In genomic region chr11:36700951-36701350, GRCm38 (mm10) we compare ENCODE assay signal across 25 mouse cellular contexts.
DNase-seq lines count a peak whose midpoint lies in the region; ATAC-seq lines count a peak whose summit lies in the region.
"Had no signal": no experiment of that assay in that cellular context is flagged by ENCODE, and none has a peak within 500 bp of the region (broad histone marks: within the 10 kb centered on the region; RNA-seq: fewer than 3 reads in every experiment).

No protein-coding gene starts in this region.

- no peak overlapping the region for H3K9ac ChIP-seq in forebrain, embryonic 11.5 days (ENCODE audit: low read length)
- no peak overlapping the region for H3K9ac ChIP-seq in forebrain, embryonic 14.5 days (ENCODE audit: low read length)
- H3K9ac ChIP-seq in hindbrain, embryonic 12.5 days, result no peak overlapping the region
- H3K9ac ChIP-seq in midbrain, embryonic 14.5 days (replicated peaks; ENCODE audit: low read length), result no peak overlapping the region
- no peak overlapping the region for H3K9ac ChIP-seq in midbrain, embryonic 13.5 days (replicated peaks)
- H3K9ac ChIP-seq: embryonic facial prominence, embryonic 12.5 days; embryonic facial prominence, embryonic 15.5 days; heart, embryonic 12.5 days; heart, embryonic 15.5 days; hindbrain, embryonic 15.5 days had no signal

- no peaks in the 10 kb centered on the region for H3K9me3 ChIP-seq in forebrain, embryonic 11.5 days (ENCODE audit: control insufficient read depth, low read length)
- no peaks in the 10 kb centered on the region for H3K9me3 ChIP-seq in forebrain, embryonic 14.5 days (replicated peaks; ENCODE audit: control insufficient read depth, low read length)
- H3K9me3 ChIP-seq in hindbrain, embryonic 10.5 days, result no peaks in the 10 kb centered on the region
- no peaks in the 10 kb centered on the region for H3K9me3 ChIP-seq in hindbrain, embryonic 12.5 days (replicated peaks)
- no peaks in the 10 kb centered on the region for H3K9me3 ChIP-seq in midbrain, embryonic 14.5 days (ENCODE audit: control insufficient read depth, low read length)
- no peaks in the 10 kb centered on the region for H3K9me3 ChIP-seq in midbrain, embryonic 13.5 days
- H3K9me3 ChIP-seq: embryonic facial prominence, embryonic 12.5 days; embryonic facial prominence, embryonic 15.5 days; heart, embryonic 12.5 days; heart, embryonic 15.5 days; hindbrain, embryonic 15.5 days had no signal

- H3K4me3 ChIP-seq in forebrain, embryonic 11.5 days (ENCODE audit: low read depth, low read length), result no peak overlapping the region
- no peak overlapping the region for H3K4me3 ChIP-seq in forebrain, embryonic 14.5 days (ENCODE audit: low read depth, low read length)
- H3K4me3 ChIP-seq in hindbrain, embryonic 10.5 days, result no peak overlapping the region
- H3K4me3 ChIP-seq in hindbrain, embryonic 12.5 days, result no peak overlapping the region
- no peak overlapping the region for H3K4me3 ChIP-seq in midbrain, embryonic 14.5 days (replicated peaks; ENCODE audit: low read depth, low read length)
- no peak overlapping the region for H3K4me3 ChIP-seq in midbrain, embryonic 13.5 days (replicated peaks)
- H3K4me3 ChIP-seq: embryonic facial prominence, embryonic 12.5 days; embryonic facial prominence, embryonic 15.5 days; heart, embryonic 12.5 days; heart, embryonic 15.5 days; hindbrain, embryonic 15.5 days had no signal

- peak; percentile 14 for DNase-seq in embryo, embryonic 10 days (ENCODE audit: low spot score)
- no peak for DNase-seq in embryo, embryonic 11 days
- peak; percentile 61 for DNase-seq in forebrain, embryonic 11.5 days (ENCODE audit: low spot score)
- DNase-seq in forebrain, embryonic 14.5 days (ENCODE audit: low spot score), result no peak
- no peak for DNase-seq in hindbrain, embryonic 10.5 days (ENCODE audit: low spot score)
- DNase-seq in midbrain, embryonic 14.5 days, result peak; percentile 21
- DNase-seq: adrenal gland, adult 8-10 months; adrenal gland, postnatal 25 days; cerebellum, adult 18-20 months; cerebellum, adult 9-10 months; cerebellum, postnatal 14 days; gastrocnemius, postnatal 10 days; gastrocnemius, postnatal 36 days; heart, postnatal 10 days; heart, postnatal 36 days; kidney, adult 2 months had no signal

- WGBS in forebrain, embryonic 11.5 days, result 55% methylated on average over 3 of the region's 3 CpGs
- 27% methylated on average over 3 of the region's 3 CpGs for whole genome bisulfite sequencing in forebrain, embryonic 14.5 days
- 84% methylated on average over 3 of the region's 3 CpGs for WGBS in hindbrain, embryonic 10.5 days
- 56% methylated on average over 3 of the region's 3 CpGs for WGBS in hindbrain, embryonic 12.5 days
- WGBS in midbrain, embryonic 14.5 days, result 82% methylated on average over 3 of the region's 3 CpGs
- 76% methylated on average over 3 of the region's 3 CpGs for WGBS in midbrain, embryonic 13.5 days

- ATAC-seq in forebrain, embryonic 11.5 days (replicated peaks; ENCODE audit: low FRiP score), result peak; percentile 55
- no peak for ATAC-seq in forebrain, embryonic 14.5 days
- no peak for ATAC-seq in hindbrain, embryonic 12.5 days (ENCODE audit: low FRiP score)
- ATAC-seq in midbrain, embryonic 14.5 days (ENCODE audit: low FRiP score, low TSS enrichment), result no peak
- no peak for ATAC-seq in midbrain, embryonic 13.5 days
- ATAC-seq: activated CD4-positive, CD25-positive, alpha-beta regulatory T cell, adult 4 months; intestine, postnatal 0 days had no signal

- no peak overlapping the region for H3K4me2 ChIP-seq in forebrain, embryonic 11.5 days (ENCODE audit: low read depth, low read length, severe bottlenecking)
- no peak overlapping the region for H3K4me2 ChIP-seq in forebrain, embryonic 14.5 days (ENCODE audit: low read length)
- no peak overlapping the region for H3K4me2 ChIP-seq in hindbrain, embryonic 12.5 days (replicated peaks)
- H3K4me2 ChIP-seq in midbrain, embryonic 14.5 days (ENCODE audit: low read length), result no peak overlapping the region
- H3K4me2 ChIP-seq in midbrain, embryonic 13.5 days (replicated peaks), result no peak overlapping the region
- H3K4me2 ChIP-seq: embryonic facial prominence, embryonic 12.5 days; embryonic facial prominence, embryonic 15.5 days; heart, embryonic 12.5 days; heart, embryonic 15.5 days; hindbrain, embryonic 15.5 days had no signal

- H3K27ac ChIP-seq in forebrain, embryonic 11.5 days (ENCODE audit: low read depth, low read length), result no peak overlapping the region
- H3K27ac ChIP-seq in forebrain, embryonic 14.5 days (ENCODE audit: low read depth, low read length), result no peak overlapping the region
- peak overlapping the region; percentile 35; the same call in 1 of the 2 replicates for H3K27ac ChIP-seq in hindbrain, embryonic 10.5 days
- no peak overlapping the region for H3K27ac ChIP-seq in hindbrain, embryonic 12.5 days
- H3K27ac ChIP-seq in midbrain, embryonic 14.5 days (replicated peaks; ENCODE audit: low read depth, low read length), result no peak overlapping the region
- no peak overlapping the region for H3K27ac ChIP-seq in midbrain, embryonic 13.5 days
- H3K27ac ChIP-seq: embryonic facial prominence, embryonic 12.5 days; embryonic facial prominence, embryonic 15.5 days; heart, embryonic 15.5 days; hindbrain, embryonic 15.5 days had no signal

- no peaks in the 10 kb centered on the region for H3K27me3 ChIP-seq in forebrain, embryonic 11.5 days (ENCODE audit: control insufficient read depth, insufficient read depth, low read length)
- no peaks in the 10 kb centered on the region for H3K27me3 ChIP-seq in forebrain, embryonic 14.5 days (replicated peaks; ENCODE audit: control insufficient read depth, insufficient read depth, low read length)
- H3K27me3 ChIP-seq in hindbrain, embryonic 10.5 days (ENCODE audit: insufficient read depth, poor library complexity, severe bottlenecking), result no peaks in the 10 kb centered on the region
- no peaks in the 10 kb centered on the region for H3K27me3 ChIP-seq in hindbrain, embryonic 12.5 days
- no peaks in the 10 kb centered on the region for H3K27me3 ChIP-seq in midbrain, embryonic 14.5 days (ENCODE audit: control insufficient read depth, insufficient read depth, low read length)
- H3K27me3 ChIP-seq in midbrain, embryonic 13.5 days, result no peaks in the 10 kb centered on the region
- H3K27me3 ChIP-seq: embryonic facial prominence, embryonic 12.5 days; embryonic facial prominence, embryonic 15.5 days; heart, embryonic 12.5 days; heart, embryonic 15.5 days; hindbrain, embryonic 15.5 days had no signal

- H3K36me3 ChIP-seq in forebrain, embryonic 11.5 days (ENCODE audit: control insufficient read depth, insufficient read depth, low read length), result no peaks in the 10 kb centered on the region
- H3K36me3 ChIP-seq in forebrain, embryonic 14.5 days (ENCODE audit: control insufficient read depth, insufficient read depth, low read length), result no peaks in the 10 kb centered on the region
- no peaks in the 10 kb centered on the region for H3K36me3 ChIP-seq in hindbrain, embryonic 10.5 days
- no peaks in the 10 kb centered on the region for H3K36me3 ChIP-seq in hindbrain, embryonic 12.5 days
- no peaks in the 10 kb centered on the region for H3K36me3 ChIP-seq in midbrain, embryonic 14.5 days (ENCODE audit: control insufficient read depth, insufficient read depth, low read length)
- no peaks in the 10 kb centered on the region for H3K36me3 ChIP-seq in midbrain, embryonic 13.5 days
- H3K36me3 ChIP-seq: embryonic facial prominence, embryonic 12.5 days; embryonic facial prominence, embryonic 15.5 days; heart, embryonic 12.5 days; heart, embryonic 15.5 days; hindbrain, embryonic 15.5 days had no signal

- H3K4me1 ChIP-seq in forebrain, embryonic 11.5 days (replicated peaks; ENCODE audit: control insufficient read depth, insufficient read depth, low read length), result peaks cover 7% of the 10 kb centered on the region
- peaks cover 30% of the 10 kb centered on the region for H3K4me1 ChIP-seq in forebrain, embryonic 14.5 days (ENCODE audit: control insufficient read depth, insufficient read depth, low read length)
- peaks cover 32% of the 10 kb centered on the region for H3K4me1 ChIP-seq in hindbrain, embryonic 10.5 days (replicated peaks)
- peaks cover 20% of the 10 kb centered on the region for H3K4me1 ChIP-seq in hindbrain, embryonic 12.5 days
- H3K4me1 ChIP-seq in midbrain, embryonic 14.5 days (ENCODE audit: control insufficient read depth, insufficient read depth, low read length), result peaks cover 23% of the 10 kb centered on the region
- H3K4me1 ChIP-seq in midbrain, embryonic 13.5 days (replicated peaks), result peaks cover 35% of the 10 kb centered on the region
- H3K4me1 ChIP-seq: embryonic facial prominence, embryonic 12.5 days; embryonic facial prominence, embryonic 15.5 days; heart, embryonic 12.5 days; heart, embryonic 15.5 days had no signal

Comparison
In these comparisons a context has a peak if more than half of its experiments do, and no peak if none do; other contexts are left out.
1. DNase-seq: peak in embryo, embryonic 10 days (single experiment), forebrain, embryonic 11.5 days (single experiment) and midbrain, embryonic 14.5 days (single experiment); none in embryo, embryonic 11 days (single experiment), forebrain, embryonic 14.5 days (single experiment) and hindbrain, embryonic 10.5 days (single experiment).